Mouse (Mus musculus) common myeloid progenitor, adult 5-6 weeks (primary cell): ENCODE results near the gene Vmn1r219. TPM values are rescaled to one million over a fixed set of nuclear protein-coding genes. Genes with fewer than 3 reads are reported as not detected.
"Not testable (repeated sequence)": the region's sequence is repeated elsewhere in the genome, so short reads cannot be mapped to it uniquely, and the experiment has no call there.

Experiments used
- ATAC-seq: replicated peaks from 2 replicates; pipeline ENCODE4 v1.8.0; 2016; ENCODE audit warnings: low read depth, mild to moderate bottlenecking, moderate TSS enrichment, inconsistent platforms; ENCODE audit not compliant: poor library complexity, severe bottlenecking
- total RNA-seq: library from RNA; stranded (forward); fragments of 200-1000, 187-1606 nt; gene quantifications from 2 replicates; pipeline ENCODE4 v1.2.3, GENCODE M21; 2017

Vmn1r219 gene
- total RNA-seq = not detected in 2 replicates

- no peak for ATAC-seq
These were observed at the start of gene Vmn1r219 for GRCm38 (mm10) chr13:23159012-23159411. Vmn1r219 (plus strand) TSS chr13:23159312.

GRCm38 (mm10) chr13:23118126-23118525 lies 41.0 kb upstream of the Vmn1r219 start, which contains the start of gene Vmn1r217:
Vmn1r217 (minus strand) TSS chr13:23118226.
- ATAC-seq = not testable (repeated sequence)

GRCm38 (mm10) chr13:23120611-23121010 lies 38.5 kb upstream of the Vmn1r219 start:
- ATAC-seq = no peak

GRCm38 (mm10) chr13:23133099-23133498 lies 26.0 kb upstream of the Vmn1r219 start, which contains the start of gene Vmn1r218:
Vmn1r218 (plus strand) TSS chr13:23133155.
- no peak for ATAC-seq

GRCm38 (mm10) chr13:23133501-23133900 lies 25.6 kb upstream of the Vmn1r219 start:
- ATAC-seq = no peak

- ATAC-seq = no peak
These were observed 20.2 kb upstream of the Vmn1r219 start for GRCm38 (mm10) chr13:23138880-23139279.

GRCm38 (mm10) chr13:23157848-23158247 lies 1.3 kb upstream of the Vmn1r219 start:
- no peak for ATAC-seq

- ATAC-seq = not testable (repeated sequence)
These were observed 7.4 kb downstream of the Vmn1r219 start for GRCm38 (mm10) chr13:23166471-23166870.

- ATAC-seq = no peak
These were observed 28.8 kb downstream of the Vmn1r219 start, which contains the start of gene Vmn1r220 for GRCm38 (mm10) chr13:23187875-23188274. Vmn1r220 (minus strand) TSS chr13:23187975.

GRCm38 (mm10) chr13:23203885-23204284 lies 44.8 kb downstream of the Vmn1r219 start:
- not testable (repeated sequence) for ATAC-seq

GRCm38 (mm10) chr13:23213827-23214226 lies 54.7 kb downstream of the Vmn1r219 start, which contains the start of gene Vmn1r221:
Vmn1r221 (plus strand) TSS chr13:23214127.
- ATAC-seq = not testable (repeated sequence)

Other genes starting within 250 kb of the Vmn1r219 start
- not detected in 2 replicates for gene Vmn1r213, start 151.7 kb upstream of the Vmn1r219 start, total RNA-seq
- gene Vmn1r214, start 128.9 kb upstream of the Vmn1r219 start, total RNA-seq = not detected in 2 replicates
- gene Vmn1r215, start 91.3 kb upstream of the Vmn1r219 start, total RNA-seq = not detected in 2 replicates
- gene Vmn1r217, start 41.1 kb upstream of the Vmn1r219 start, total RNA-seq = not detected in 2 replicates
- not detected in 2 replicates for gene Vmn1r218, start 26.2 kb upstream of the Vmn1r219 start, total RNA-seq
- gene Vmn1r220, start 28.7 kb downstream of the Vmn1r219 start, total RNA-seq = not detected in 2 replicates
- gene Vmn1r221, start 54.8 kb downstream of the Vmn1r219 start, total RNA-seq = not detected in 2 replicates
- gene Vmn1r222, start 76.6 kb downstream of the Vmn1r219 start, total RNA-seq = not detected in 2 replicates
- not detected in 2 replicates for gene Vmn1r223, start 87.8 kb downstream of the Vmn1r219 start, total RNA-seq
- 42.1 and 57.3 TPM in 2 replicates for gene Zfp322a, start 209.9 kb downstream of the Vmn1r219 start, total RNA-seq